In genomic region chr14:55168336-55168909, GRCm38 (mm10) we compare ENCODE assay signal across 24 mouse cellular contexts. TPM values are rescaled to one million over a fixed set of nuclear protein-coding genes. Genes with fewer than 3 reads are reported as not detected.
DNase-seq lines count a peak whose midpoint lies in the region; ATAC-seq lines count a peak whose summit lies in the region.
"Had no signal": no experiment of that assay in that cellular context is flagged by ENCODE, and none has a peak within 500 bp of the region (broad histone marks: within the 10 kb centered on the region; RNA-seq: fewer than 3 reads in every experiment).

No protein-coding gene starts in this region.

- DNase-seq in hindbrain, embryonic 14.5 days (ENCODE audit: low spot score): no peak
- DNase-seq in cerebellum, adult 11 months: peak; percentile 74
- DNase-seq in cerebellum, adult 8-10 months: peak; percentile 82
- no peak for DNase-seq in ovary, adult 18-20 months (ENCODE audit: low spot score)
- DNase-seq: adrenal gland, postnatal 14 days; forebrain, postnatal 0 days; heart, adult 11 months; spleen, adult 18-20 months; thymus, adult 18-20 months had no signal

- no peak overlapping the region for H3K4me2 ChIP-seq in hindbrain, embryonic 16.5 days (ENCODE audit: low read length)
- no peak overlapping the region for H3K4me2 ChIP-seq in hindbrain, embryonic 14.5 days (replicated peaks)
- H3K4me2 ChIP-seq in midbrain, embryonic 13.5 days (replicated peaks): peak overlapping the region; percentile 13; the same call in 1 of the 2 replicates
- H3K4me2 ChIP-seq: embryonic facial prominence, embryonic 15.5 days; limb, embryonic 13.5 days; liver, embryonic 15.5 days had no signal

- no peak overlapping the region for H3K27ac ChIP-seq in hindbrain, embryonic 16.5 days (ENCODE audit: low read depth, low read length)
- H3K27ac ChIP-seq in hindbrain, embryonic 14.5 days: no peak overlapping the region
- H3K27ac ChIP-seq in midbrain, embryonic 13.5 days: no peak overlapping the region
- H3K27ac ChIP-seq: embryonic facial prominence, embryonic 15.5 days; kidney, postnatal 0 days; limb, embryonic 13.5 days; liver, embryonic 15.5 days had no signal

- peak; percentile 58; the same call in 1 of the 2 replicates for ATAC-seq in hindbrain, embryonic 16.5 days
- no peak for ATAC-seq in hindbrain, embryonic 14.5 days (ENCODE audit: low FRiP score)
- ATAC-seq in midbrain, embryonic 13.5 days: no peak
- ATAC-seq in erythroblast, adult 5-6 weeks (replicated peaks; ENCODE audit: low FRiP score, poor library complexity, severe bottlenecking): no peak
- ATAC-seq: forebrain, postnatal 0 days; lung, postnatal 0 days had no signal

- H3K36me3 ChIP-seq in hindbrain, embryonic 16.5 days (ENCODE audit: control insufficient read depth, insufficient read depth, low read length): no peaks in the 10 kb centered on the region
- no peaks in the 10 kb centered on the region for H3K36me3 ChIP-seq in hindbrain, embryonic 14.5 days (replicated peaks; ENCODE audit: control insufficient read depth, insufficient read depth)
- H3K36me3 ChIP-seq in midbrain, embryonic 13.5 days: no peaks in the 10 kb centered on the region
- H3K36me3 ChIP-seq: embryonic facial prominence, embryonic 15.5 days; limb, embryonic 13.5 days; liver, embryonic 15.5 days had no signal

- H3K4me1 ChIP-seq in hindbrain, embryonic 16.5 days (ENCODE audit: control insufficient read depth, insufficient read depth, low read depth, low read length): peaks cover 5% of the 10 kb centered on the region; the same call in 1 of the 2 replicates
- H3K4me1 ChIP-seq in hindbrain, embryonic 14.5 days (replicated peaks; ENCODE audit: control insufficient read depth, insufficient read depth, low read length): 0 out of 2 replicates have a peak, but pooled peaks cover 4% of the 10 kb centered on the region
- H3K4me1 ChIP-seq in midbrain, embryonic 13.5 days (replicated peaks): peaks cover 6% of the 10 kb centered on the region; the same call in 1 of the 2 replicates
- H3K4me1 ChIP-seq: embryonic facial prominence, embryonic 15.5 days; liver, embryonic 15.5 days; megakaryocyte, embryonic 14.5 days had no signal

- WGBS in hindbrain, embryonic 16.5 days: 23% methylated on average over 11 of the region's 12 CpGs
- 19% methylated on average over 11 of the region's 12 CpGs for WGBS in hindbrain, embryonic 14.5 days
- WGBS in midbrain, embryonic 13.5 days: 11% methylated on average over 12 of the region's 12 CpGs

- no peak overlapping the region for H3K9ac ChIP-seq in hindbrain, embryonic 16.5 days (ENCODE audit: low read depth, low read length)
- no peak overlapping the region for H3K9ac ChIP-seq in hindbrain, embryonic 14.5 days
- 0 out of 2 replicates have a peak overlapping the region, but pooled peaks have one; percentile 32 for H3K9ac ChIP-seq in midbrain, embryonic 13.5 days (replicated peaks)
- H3K9ac ChIP-seq: embryonic facial prominence, embryonic 15.5 days; forebrain, postnatal 0 days; limb, embryonic 13.5 days; liver, embryonic 15.5 days had no signal

- H3K9me3 ChIP-seq in hindbrain, embryonic 16.5 days (ENCODE audit: control insufficient read depth, low read length): no peaks in the 10 kb centered on the region
- no peaks in the 10 kb centered on the region for H3K9me3 ChIP-seq in hindbrain, embryonic 14.5 days (ENCODE audit: control insufficient read depth, low read length)
- no peaks in the 10 kb centered on the region for H3K9me3 ChIP-seq in midbrain, embryonic 13.5 days
- H3K9me3 ChIP-seq: embryonic facial prominence, embryonic 15.5 days; limb, embryonic 13.5 days; liver, embryonic 15.5 days had no signal

- H3K27me3 ChIP-seq in hindbrain, embryonic 16.5 days (replicated peaks; ENCODE audit: control insufficient read depth, insufficient read depth, low read length): no peaks in the 10 kb centered on the region
- no peaks in the 10 kb centered on the region for H3K27me3 ChIP-seq in hindbrain, embryonic 14.5 days (ENCODE audit: control insufficient read depth, insufficient read depth, low read length)
- H3K27me3 ChIP-seq in midbrain, embryonic 13.5 days: no peaks in the 10 kb centered on the region
- H3K27me3 ChIP-seq: embryonic facial prominence, embryonic 15.5 days; liver, embryonic 15.5 days had no signal

- H3K4me3 ChIP-seq in hindbrain, embryonic 16.5 days (ENCODE audit: low read length): no peak overlapping the region
- H3K4me3 ChIP-seq in hindbrain, embryonic 14.5 days (replicated peaks; ENCODE audit: low read length): no peak overlapping the region
- no peak overlapping the region for H3K4me3 ChIP-seq in midbrain, embryonic 13.5 days (replicated peaks)
- H3K4me3 ChIP-seq: embryonic facial prominence, embryonic 15.5 days; limb, embryonic 13.5 days; liver, embryonic 15.5 days; megakaryocyte, embryonic 14.5 days had no signal

RNA-seq across cellular contexts. Expression of gene Jph4, which starts 51.7 kb away (rescaled TPM):
- polyA plus RNA-seq in hindbrain, embryonic 16.5 days (2015; fragmentation: Nextera tagmentation; extraction: Ambion mirVana): 31.8 and 32.3 TPM in 2 replicates
- 35.4 and 42.7 TPM in 2 replicates for polyA plus RNA-seq in hindbrain, embryonic 14.5 days (2014; fragmentation: Nextera tagmentation; extraction: Ambion mirVana)
- 18.2 and 19.9 TPM in 2 replicates for polyA plus RNA-seq in midbrain, embryonic 13.5 days (2015; fragmentation: Nextera tagmentation; extraction: Ambion mirVana)
- total RNA-seq in erythroblast, adult 5-6 weeks (2015; ENCODE audit: low replicate concordance): not detected in 2 replicates
- not detected in 2 replicates for total RNA-seq in erythroblast, adult 5-6 weeks (2017; ENCODE audit: low replicate concordance)
- total RNA-seq: hematopoietic stem cell, adult 5-6 weeks had no signal
- polyA plus RNA-seq: C2C12 had no signal

RNA-seq across cellular contexts. Expression of gene Dhrs2, which starts 53.4 kb away (rescaled TPM):
- polyA plus RNA-seq in hindbrain, embryonic 16.5 days (2015; fragmentation: Nextera tagmentation; extraction: Ambion mirVana): 1.4 and 1.9 TPM in 2 replicates
- 1.4 and 1.8 TPM in 2 replicates for polyA plus RNA-seq in hindbrain, embryonic 14.5 days (2014; fragmentation: Nextera tagmentation; extraction: Ambion mirVana)
- 0.31 and 0.35 TPM in 2 replicates for polyA plus RNA-seq in midbrain, embryonic 13.5 days (2015; fragmentation: Nextera tagmentation; extraction: Ambion mirVana)
- not detected in 2 replicates for total RNA-seq in erythroblast, adult 5-6 weeks (2015; ENCODE audit: low replicate concordance)
- not detected in 2 replicates for total RNA-seq in erythroblast, adult 5-6 weeks (2017; ENCODE audit: low replicate concordance)
- total RNA-seq: adrenal gland, postnatal 14 days; gastrocnemius, adult 8-10 months; layer of hippocampus, adult 18-20 months; left cerebral cortex, adult 18-20 months had no signal
- polyA plus RNA-seq: C2C12; heart, embryonic 14.5 days; liver, embryonic 15.5 days had no signal

Comparison
In these comparisons a context has a peak if more than half of its experiments do, and no peak if none do; other contexts are left out.
1. DNase-seq: peak in cerebellum, adult 11 months (single experiment) and cerebellum, adult 8-10 months (single experiment); none in hindbrain, embryonic 14.5 days (single experiment) and ovary, adult 18-20 months (single experiment).